Mouse (Mus musculus): ENCODE measurements around the gene Dennd4a. TPM values are rescaled to one million over a fixed set of nuclear protein-coding genes. Genes with fewer than 3 reads are reported as not detected.
A peak's percentile ranks its signal among the peaks of the same experiment; 100 is the strongest.

Dennd4a gene
- polyA plus RNA-seq, 1 experiment = 2.2 TPM

GRCm38 (mm10) chr9:64790673-64791660, 20.2 kb upstream of the Dennd4a start:
- 70% methylated on average over 7 of the region's 7 CpGs for WGBS
- no peak for TF ChIP-seq CTCF (IDR thresholded peaks at IDR 0.05; ENCODE audit: extremely low read depth, insufficient read length, insufficient replicate concordance, low read depth, low read length)
- TF ChIP-seq POLR2A (IDR thresholded peaks at IDR 0.05; ENCODE audit: low read depth, low read length) = no peak
- Histone ChIP-seq H3K4me1 (ENCODE audit: control insufficient read depth, insufficient read depth, insufficient read length, low read length) (no peaks in the 10 kb centered on the region), H3K4me3 (ENCODE audit: low read depth, low read length) (no peak overlapping the region), H3K27me3 (ENCODE audit: control insufficient read depth, insufficient read depth, low read length) (no peaks in the 10 kb centered on the region), H3K27ac (ENCODE audit: insufficient read depth, low read depth, low read length) (0 out of 2 replicates have a peak overlapping the region, but pooled peaks have one; percentile 31), H3K36me3 (ENCODE audit: control insufficient read depth, insufficient read depth, low read length) (no peaks in the 10 kb centered on the region)

GRCm38 (mm10) chr9:64791676-64792075, 19.5 kb upstream of the Dennd4a start:
- no peaks in the 10 kb centered on the region for H3K27me3 ChIP-seq (ENCODE audit: control insufficient read depth, insufficient read depth, low read length)
- no peaks in the 10 kb centered on the region for H3K4me1 ChIP-seq (ENCODE audit: control insufficient read depth, insufficient read depth, insufficient read length, low read length)
- no peak overlapping the region for H3K4me3 ChIP-seq (ENCODE audit: low read depth, low read length)
- H3K27ac ChIP-seq (ENCODE audit: insufficient read depth, low read depth, low read length) = peak overlapping the region; percentile 86; the same call in 1 of the 2 replicates
- no peak for TF ChIP-seq POLR2A (IDR thresholded peaks at IDR 0.05; ENCODE audit: low read depth, low read length)
- no peak for TF ChIP-seq CTCF (IDR thresholded peaks at IDR 0.05; ENCODE audit: extremely low read depth, insufficient read length, insufficient replicate concordance, low read depth, low read length)
- WGBS = 74% methylated on average over 1 of the region's 1 CpGs
- no peaks in the 10 kb centered on the region for H3K36me3 ChIP-seq (ENCODE audit: control insufficient read depth, insufficient read depth, low read length)

DNA sequence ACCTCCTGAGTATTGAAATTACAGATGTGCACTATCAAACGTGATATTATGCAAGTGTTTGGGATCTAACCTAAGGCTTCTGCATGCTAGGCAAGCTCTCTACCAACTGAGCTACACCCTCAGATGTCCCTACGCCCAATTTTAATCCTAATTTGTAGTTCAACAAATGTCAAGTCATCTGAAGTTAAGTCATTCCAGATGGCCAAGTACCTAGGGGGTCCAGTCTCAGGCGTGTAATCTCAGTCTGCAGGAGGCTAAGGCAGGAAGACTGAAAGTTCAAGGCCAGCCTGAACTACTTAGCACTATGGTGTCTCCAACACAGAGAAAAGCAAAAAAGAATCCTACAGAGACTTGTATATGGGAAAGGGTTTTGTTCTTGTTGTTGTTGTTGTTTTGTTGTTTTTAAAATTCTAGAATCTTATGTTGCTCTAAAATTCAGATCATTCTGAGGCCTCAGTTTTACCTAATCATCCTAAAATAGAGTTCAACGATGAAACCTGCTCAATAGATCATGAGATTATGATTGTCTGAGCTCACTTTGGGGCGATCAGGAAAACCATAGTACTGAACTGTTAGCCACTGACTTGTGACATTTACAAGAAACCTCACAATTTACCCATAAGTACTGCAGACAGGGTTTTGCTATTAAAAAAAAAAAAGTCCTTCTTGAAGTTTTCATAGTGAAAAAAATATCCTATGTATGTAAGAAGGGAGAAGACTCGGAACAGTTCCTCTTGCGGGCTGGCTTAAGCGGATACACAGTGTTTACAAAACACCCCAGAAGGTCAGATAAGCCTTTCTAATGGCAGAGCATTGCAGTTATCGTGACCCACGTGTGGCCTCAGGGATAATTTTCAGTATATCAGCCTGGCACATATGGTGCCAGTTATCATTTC, 18.5 kb upstream of the Dennd4a start:
- Histone ChIP-seq H3K27ac (ENCODE audit: insufficient read depth, low read depth, low read length) (peak overlapping the region; percentile 86), H3K4me3 (ENCODE audit: low read depth, low read length) (no peak overlapping the region), H3K36me3 (ENCODE audit: control insufficient read depth, insufficient read depth, low read length) (no peaks in the 10 kb centered on the region), H3K27me3 (ENCODE audit: control insufficient read depth, insufficient read depth, low read length) (no peaks in the 10 kb centered on the region), H3K4me1 (ENCODE audit: control insufficient read depth, insufficient read depth, insufficient read length, low read length) (no peaks in the 10 kb centered on the region)
- TF ChIP-seq POLR2A (IDR thresholded peaks at IDR 0.05; ENCODE audit: low read depth, low read length) (no peak), CTCF (IDR thresholded peaks at IDR 0.05; ENCODE audit: extremely low read depth, insufficient read length, insufficient replicate concordance, low read depth, low read length) (no peak)
- WGBS = 50% methylated on average over 10 of the region's 10 CpGs

- Histone ChIP-seq H3K27me3 (ENCODE audit: control insufficient read depth, insufficient read depth, low read length) (no peaks in the 10 kb centered on the region), H3K4me1 (ENCODE audit: control insufficient read depth, insufficient read depth, insufficient read length, low read length) (no peaks in the 10 kb centered on the region), H3K4me3 (ENCODE audit: low read depth, low read length) (no peak overlapping the region), H3K27ac (ENCODE audit: insufficient read depth, low read depth, low read length) (peak overlapping the region; percentile 57; the same call in 1 of the 2 replicates), H3K36me3 (ENCODE audit: control insufficient read depth, insufficient read depth, low read length) (no peaks in the 10 kb centered on the region)
- TF ChIP-seq POLR2A (IDR thresholded peaks at IDR 0.05; ENCODE audit: low read depth, low read length) (no peak), CTCF (IDR thresholded peaks at IDR 0.05; ENCODE audit: extremely low read depth, insufficient read length, insufficient replicate concordance, low read depth, low read length) (no peak)
Measured at GRCm38 (mm10) chr9:64793275-64793590, 17.9 kb upstream of the Dennd4a start.

- 62% methylated on average over 3 of the region's 3 CpGs for WGBS
- H3K27me3 ChIP-seq (ENCODE audit: control insufficient read depth, insufficient read depth, low read length) = no peaks in the 10 kb centered on the region
- no peak for TF ChIP-seq POLR2A (IDR thresholded peaks at IDR 0.05; ENCODE audit: low read depth, low read length)
- no peak for TF ChIP-seq CTCF (IDR thresholded peaks at IDR 0.05; ENCODE audit: extremely low read depth, insufficient read length, insufficient replicate concordance, low read depth, low read length)
- H3K27ac ChIP-seq (ENCODE audit: insufficient read depth, low read depth, low read length) = peak overlapping the region; percentile 31
- H3K36me3 ChIP-seq (ENCODE audit: control insufficient read depth, insufficient read depth, low read length) = no peaks in the 10 kb centered on the region
- no peak overlapping the region for H3K4me3 ChIP-seq (ENCODE audit: low read depth, low read length)
- no peaks in the 10 kb centered on the region for H3K4me1 ChIP-seq (ENCODE audit: control insufficient read depth, insufficient read depth, insufficient read length, low read length)
Measured at GRCm38 (mm10) chr9:64793794-64794193, 17.3 kb upstream of the Dennd4a start.

DNA sequence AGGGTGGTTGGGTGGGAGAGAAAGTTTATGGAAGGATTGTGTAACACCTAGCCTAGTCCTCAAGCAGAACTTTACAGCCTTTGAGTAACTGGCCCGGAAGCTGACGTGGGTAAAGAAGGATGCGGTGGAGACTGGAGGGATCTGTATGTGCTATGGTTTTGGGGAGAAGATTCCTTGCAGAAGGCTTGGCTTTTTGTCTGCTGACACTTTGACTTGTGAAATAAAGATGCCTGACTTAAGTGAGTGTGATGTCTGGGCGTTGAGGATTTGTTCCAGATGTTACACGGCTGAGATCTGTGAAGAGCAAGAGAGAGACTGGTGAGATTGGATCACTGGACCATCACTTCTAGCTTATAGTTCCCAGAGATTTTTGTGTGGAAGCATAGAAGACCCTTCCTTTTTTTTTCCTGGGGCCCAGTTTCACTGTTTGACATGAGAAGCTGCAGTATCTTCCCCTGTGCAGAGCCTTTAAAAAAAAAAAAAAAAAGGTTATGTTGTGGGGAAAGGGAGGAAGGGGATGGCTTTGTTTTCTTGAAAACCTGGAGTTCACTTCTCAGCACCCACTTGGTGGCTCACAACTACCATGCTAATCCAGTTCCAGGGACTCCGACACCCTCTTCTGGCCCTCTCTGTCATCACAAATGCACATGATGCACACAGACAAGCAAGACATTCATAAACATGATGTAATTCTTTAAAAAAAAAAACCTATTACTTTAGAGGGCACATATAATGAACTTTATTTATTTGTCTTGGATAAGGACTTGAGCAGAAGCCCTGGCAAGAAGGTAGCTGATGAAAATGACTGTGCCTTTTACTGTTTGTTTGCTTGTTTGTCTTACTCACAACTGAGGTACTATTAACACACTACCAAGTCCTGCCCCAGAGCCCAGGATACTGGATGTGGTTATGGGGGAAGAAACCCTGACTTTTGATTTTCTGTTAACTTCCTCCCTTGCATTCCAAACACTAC, 16.4 kb upstream of the Dennd4a start:
- H3K27me3 ChIP-seq (ENCODE audit: control insufficient read depth, insufficient read depth, low read length) = no peaks in the 10 kb centered on the region
- H3K4me1 ChIP-seq (ENCODE audit: control insufficient read depth, insufficient read depth, insufficient read length, low read length) = no peaks in the 10 kb centered on the region
- H3K36me3 ChIP-seq (ENCODE audit: control insufficient read depth, insufficient read depth, low read length) = no peaks in the 10 kb centered on the region
- WGBS = 79% methylated on average over 6 of the region's 6 CpGs
- peak overlapping the region; percentile 31; the same call in 1 of the 2 replicates for H3K27ac ChIP-seq (ENCODE audit: insufficient read depth, low read depth, low read length)
- H3K4me3 ChIP-seq (ENCODE audit: low read depth, low read length) = no peak overlapping the region
- TF ChIP-seq POLR2A (IDR thresholded peaks at IDR 0.05; ENCODE audit: low read depth, low read length) = no peak
- TF ChIP-seq CTCF (IDR thresholded peaks at IDR 0.05; ENCODE audit: extremely low read depth, insufficient read length, insufficient replicate concordance, low read depth, low read length) = no peak
